Mouse (Mus musculus): ENCODE measurements around the gene Adipor1. TPM values are rescaled to one million over a fixed set of nuclear protein-coding genes. Genes with fewer than 3 reads are reported as not detected.

The Adipor1 gene
- polyA plus RNA-seq, 1 experiment, result 202 TPM

GRCm38 (mm10) chr1:134393827-134394226 is 21.4 kb upstream of the Adipor1 start:
- TF ChIP-seq POLR2A (IDR thresholded peaks at IDR 0.05; ENCODE audit: borderline replicate concordance, low read depth, low read length) (no peak), CTCF (IDR thresholded peaks at IDR 0.05; ENCODE audit: low read depth, low read length) (no peak)
- Histone ChIP-seq H3K4me1 (ENCODE audit: control insufficient read depth, insufficient read depth, low read length) (no peaks in the 10 kb centered on the region), H3K27ac (ENCODE audit: insufficient read depth, low read depth, low read length) (no peak overlapping the region), H3K4me3 (ENCODE audit: insufficient read depth, low read length) (no peak overlapping the region)

- TF ChIP-seq CTCF (IDR thresholded peaks at IDR 0.05; ENCODE audit: low read depth, low read length) (no peak), POLR2A (IDR thresholded peaks at IDR 0.05; ENCODE audit: borderline replicate concordance, low read depth, low read length) (no peak)
- H3K4me1 ChIP-seq (ENCODE audit: control insufficient read depth, insufficient read depth, low read length), result peaks cover 4% of the 10 kb centered on the region; the same call in 1 of the 2 replicates
- no peak overlapping the region for H3K4me3 ChIP-seq (ENCODE audit: insufficient read depth, low read length)
- no peak overlapping the region for H3K27ac ChIP-seq (ENCODE audit: insufficient read depth, low read depth, low read length)
These were observed 17.0 kb upstream of the Adipor1 start for GRCm38 (mm10) chr1:134398210-134398609.

GRCm38 (mm10) chr1:134399735-134400134 is 15.4 kb upstream of the Adipor1 start:
- Histone ChIP-seq H3K27ac (ENCODE audit: insufficient read depth, low read depth, low read length) (no peak overlapping the region), H3K4me1 (ENCODE audit: control insufficient read depth, insufficient read depth, low read length) (peaks cover 4% of the 10 kb centered on the region; the same call in 1 of the 2 replicates), H3K4me3 (ENCODE audit: insufficient read depth, low read length) (no peak overlapping the region)
- TF ChIP-seq POLR2A (IDR thresholded peaks at IDR 0.05; ENCODE audit: borderline replicate concordance, low read depth, low read length) (no peak), CTCF (IDR thresholded peaks at IDR 0.05; ENCODE audit: low read depth, low read length) (no peak)

- no peak for TF ChIP-seq CTCF (IDR thresholded peaks at IDR 0.05; ENCODE audit: low read depth, low read length)
- TF ChIP-seq POLR2A (IDR thresholded peaks at IDR 0.05; ENCODE audit: borderline replicate concordance, low read depth, low read length), result no peak
- Histone ChIP-seq H3K4me1 (ENCODE audit: control insufficient read depth, insufficient read depth, low read length) (peaks cover 15% of the 10 kb centered on the region), H3K4me3 (ENCODE audit: insufficient read depth, low read length) (peak within 1 kb of the TSS; percentile 84), H3K27ac (ENCODE audit: insufficient read depth, low read depth, low read length) (peak within 1 kb of the TSS; percentile 95)
These were observed 9.4 kb upstream of the Adipor1 start, which contains the start of gene Cyb5r1 for GRCm38 (mm10) chr1:134405509-134406413. Cyb5r1 (plus strand) TSS chr1:134405559.

- peak overlapping the region; percentile 84 for H3K4me3 ChIP-seq (ENCODE audit: insufficient read depth, low read length)
- no peak for TF ChIP-seq CTCF (IDR thresholded peaks at IDR 0.05; ENCODE audit: low read depth, low read length)
- H3K4me1 ChIP-seq (ENCODE audit: control insufficient read depth, insufficient read depth, low read length), result peaks cover 15% of the 10 kb centered on the region
- peak overlapping the region; percentile 95 for H3K27ac ChIP-seq (ENCODE audit: insufficient read depth, low read depth, low read length)
These were observed 8.8 kb upstream of the Adipor1 start for GRCm38 (mm10) chr1:134406414-134406771.

- TF ChIP-seq POLR2A (IDR thresholded peaks at IDR 0.05; ENCODE audit: borderline replicate concordance, low read depth, low read length), result no peak
- TF ChIP-seq CTCF (IDR thresholded peaks at IDR 0.05; ENCODE audit: low read depth, low read length), result no peak
- no peak overlapping the region for H3K27ac ChIP-seq (ENCODE audit: insufficient read depth, low read depth, low read length)
- H3K4me1 ChIP-seq (ENCODE audit: control insufficient read depth, insufficient read depth, low read length), result peaks cover 19% of the 10 kb centered on the region
- H3K4me3 ChIP-seq (ENCODE audit: insufficient read depth, low read length), result no peak overlapping the region
These were observed 7.1 kb upstream of the Adipor1 start for GRCm38 (mm10) chr1:134408080-134408479.

GRCm38 (mm10) chr1:134411706-134412629 is 3.2 kb upstream of the Adipor1 start:
- TF ChIP-seq POLR2A (IDR thresholded peaks at IDR 0.05; ENCODE audit: borderline replicate concordance, low read depth, low read length) (no peak), CTCF (IDR thresholded peaks at IDR 0.05; ENCODE audit: low read depth, low read length) (no peak)
- H3K27ac ChIP-seq (ENCODE audit: insufficient read depth, low read depth, low read length), result no peak overlapping the region
- H3K4me1 ChIP-seq (ENCODE audit: control insufficient read depth, insufficient read depth, low read length), result peaks cover 28% of the 10 kb centered on the region
- no peak overlapping the region for H3K4me3 ChIP-seq (ENCODE audit: insufficient read depth, low read length)

- Histone ChIP-seq H3K4me3 (ENCODE audit: insufficient read depth, low read length) (peak overlapping the region; percentile 23), H3K4me1 (ENCODE audit: control insufficient read depth, insufficient read depth, low read length) (peaks cover 29% of the 10 kb centered on the region), H3K27ac (ENCODE audit: insufficient read depth, low read depth, low read length) (peak overlapping the region; percentile 99)
- TF ChIP-seq CTCF (IDR thresholded peaks at IDR 0.05; ENCODE audit: low read depth, low read length), result no peak
- no peak for TF ChIP-seq POLR2A (IDR thresholded peaks at IDR 0.05; ENCODE audit: borderline replicate concordance, low read depth, low read length)
These were observed 1.1 kb upstream of the Adipor1 start for GRCm38 (mm10) chr1:134414038-134414437.

- TF ChIP-seq POLR2A (IDR thresholded peaks at IDR 0.05; ENCODE audit: borderline replicate concordance, low read depth, low read length), result no peak
- no peak for TF ChIP-seq CTCF (IDR thresholded peaks at IDR 0.05; ENCODE audit: low read depth, low read length)
- peak overlapping the region; percentile 89 for H3K4me3 ChIP-seq (ENCODE audit: insufficient read depth, low read length)
- H3K4me1 ChIP-seq (ENCODE audit: control insufficient read depth, insufficient read depth, low read length), result peaks cover 34% of the 10 kb centered on the region
- peak overlapping the region; percentile 99 for H3K27ac ChIP-seq (ENCODE audit: insufficient read depth, low read depth, low read length)
These were observed 544 bp upstream of the Adipor1 start for GRCm38 (mm10) chr1:134414501-134415167.
